In the genomic region with DNA sequence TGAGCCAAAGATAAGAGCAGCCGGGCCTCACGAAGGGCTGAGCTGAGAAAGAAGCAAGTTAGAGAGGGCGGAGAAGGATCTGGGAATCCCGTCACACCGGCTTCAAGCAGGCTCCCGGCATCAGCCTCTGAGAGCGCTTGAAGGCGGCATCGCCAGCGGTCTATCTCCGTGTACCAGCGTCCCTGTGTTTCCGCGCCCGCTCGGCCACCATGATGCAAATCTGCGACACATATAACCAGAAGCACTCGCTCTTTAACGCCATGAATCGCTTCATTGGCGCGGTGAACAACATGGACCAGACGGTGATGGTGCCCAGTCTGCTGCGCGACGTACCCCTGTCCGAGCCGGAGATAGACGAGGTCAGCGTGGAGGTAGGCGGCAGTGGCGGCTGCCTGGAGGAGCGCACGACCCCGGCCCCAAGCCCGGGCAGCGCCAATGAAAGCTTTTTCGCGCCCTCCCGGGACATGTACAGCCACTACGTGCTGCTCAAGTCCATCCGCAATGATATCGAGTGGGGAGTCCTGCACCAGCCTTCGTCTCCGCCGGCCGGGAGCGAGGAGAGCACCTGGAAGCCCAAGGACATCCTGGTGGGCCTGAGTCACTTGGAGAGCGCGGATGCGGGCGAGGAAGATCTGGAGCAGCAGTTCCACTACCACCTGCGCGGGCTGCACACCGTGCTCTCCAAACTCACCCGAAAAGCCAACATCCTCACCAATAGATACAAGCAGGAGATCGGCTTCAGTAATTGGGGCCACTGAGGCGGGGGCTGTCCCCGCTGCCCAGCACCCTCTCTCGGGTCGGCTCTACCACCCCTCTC, we compare ENCODE assay signal across 8 mouse cellular contexts. TPM values are rescaled to one million over a fixed set of nuclear protein-coding genes. Genes with fewer than 3 reads are reported as not detected.
DNase-seq lines count a peak whose midpoint lies in the region; ATAC-seq lines count a peak whose summit lies in the region.

No protein-coding gene starts in this region.

- no peaks in the 10 kb centered on the region for H3K9me3 ChIP-seq in embryonic facial prominence, embryonic 10.5 days
- H3K9me3 ChIP-seq in heart, embryonic 13.5 days = no peaks in the 10 kb centered on the region
- H3K9me3 ChIP-seq in liver, embryonic 15.5 days (replicated peaks) = no peaks in the 10 kb centered on the region

- 0 out of 2 replicates have a peak, but pooled peaks cover 21% of the 10 kb centered on the region for H3K4me1 ChIP-seq in embryonic facial prominence, embryonic 10.5 days
- peaks cover 30% of the 10 kb centered on the region for H3K4me1 ChIP-seq in heart, embryonic 13.5 days
- H3K4me1 ChIP-seq in liver, embryonic 15.5 days (replicated peaks) = peaks cover 38% of the 10 kb centered on the region

- H3K4me2 ChIP-seq in heart, embryonic 13.5 days = peak overlapping the region; percentile 77
- H3K4me2 ChIP-seq in liver, embryonic 15.5 days = peak overlapping the region; percentile 75

- 15% methylated on average over 61 of the region's 61 CpGs for WGBS in embryonic facial prominence, embryonic 10.5 days
- 9% methylated on average over 61 of the region's 61 CpGs for WGBS in heart, embryonic 13.5 days
- 13% methylated on average over 61 of the region's 61 CpGs for WGBS in liver, embryonic 15.5 days (ENCODE audit: insufficient replicate concordance)

- H3K27ac ChIP-seq in embryonic facial prominence, embryonic 10.5 days (replicated peaks) = peak overlapping the region; percentile 84
- H3K27ac ChIP-seq in heart, embryonic 13.5 days (replicated peaks) = peak overlapping the region; percentile 84
- peak overlapping the region; percentile 91 for H3K27ac ChIP-seq in liver, embryonic 15.5 days (replicated peaks)

- no peak for ATAC-seq in heart, embryonic 13.5 days (ENCODE audit: extremely low read depth, insufficient number of reproducible peaks, low FRiP score, low TSS enrichment)
- ATAC-seq in liver, embryonic 15.5 days (ENCODE audit: insufficient read depth) = peak; percentile 5

- H3K4me3 ChIP-seq in embryonic facial prominence, embryonic 10.5 days = peak overlapping the region; percentile 65
- H3K4me3 ChIP-seq in heart, embryonic 13.5 days = peak overlapping the region; percentile 65
- H3K4me3 ChIP-seq in liver, embryonic 15.5 days (replicated peaks) = peak overlapping the region; percentile 72

- peak; percentile 54 for DNase-seq in 3T3-L1 (ENCODE audit: low read depth, low spot score)
- peak; percentile 4 for DNase-seq in T-cell, adult 2 months (ENCODE audit: low spot score)
- peak; percentile 41 for DNase-seq in embryonic facial prominence, embryonic 10.5 days (ENCODE audit: low spot score)
- peak; percentile 18 for DNase-seq in kidney, postnatal 14 days
- DNase-seq in right cerebral cortex, adult 2 months (ENCODE audit: low spot score in 2 of 2) = peak; percentile 31 to 53
- DNase-seq in urinary bladder, postnatal 36 days (ENCODE audit: low spot score in 2 of 2) = peak; percentile 4 to 22

- peak overlapping the region; percentile 86 for H3K9ac ChIP-seq in heart, embryonic 13.5 days
- H3K9ac ChIP-seq in liver, embryonic 15.5 days = peak overlapping the region; percentile 76

- H3K27me3 ChIP-seq in embryonic facial prominence, embryonic 10.5 days (replicated peaks; ENCODE audit: low read depth, poor library complexity, severe bottlenecking) = peaks cover 31% of the 10 kb centered on the region
- H3K27me3 ChIP-seq in heart, embryonic 13.5 days (replicated peaks) = no peaks in the 10 kb centered on the region; the same call in 1 of the 2 replicates
- H3K27me3 ChIP-seq in liver, embryonic 15.5 days = no peaks in the 10 kb centered on the region

- no peaks in the 10 kb centered on the region for H3K36me3 ChIP-seq in embryonic facial prominence, embryonic 10.5 days (replicated peaks)
- H3K36me3 ChIP-seq in heart, embryonic 13.5 days = no peaks in the 10 kb centered on the region
- no peaks in the 10 kb centered on the region for H3K36me3 ChIP-seq in liver, embryonic 15.5 days (replicated peaks)

RNA-seq across cellular contexts. Expression of a gene that starts 3.4 kb away (rescaled TPM):
- 30.2 and 31.9 TPM in 2 replicates for polyA plus RNA-seq in embryonic facial prominence, embryonic 10.5 days (2016; fragmentation: Nextera tagmentation; extraction: Ambion mirVana)
- polyA plus RNA-seq in heart, embryonic 13.5 days (2015; fragmentation: Nextera tagmentation; extraction: Ambion mirVana) = 28.0 and 28.9 TPM in 2 replicates
- 41.0 and 41.4 TPM in 2 replicates for polyA plus RNA-seq in liver, embryonic 15.5 days (2015; fragmentation: Nextera tagmentation; extraction: Ambion mirVana)

Comparison
In these comparisons a context has a peak if more than half of its experiments do, and no peak if none do; other contexts are left out.
1. DNase-seq: peak in every context shown above with its lines; median percentile 54 in 3T3-L1; 42 in right cerebral cortex, adult 2 months; 41 in embryonic facial prominence, embryonic 10.5 days; 18 in kidney, postnatal 14 days; 13 in urinary bladder, postnatal 36 days; 4 in T-cell, adult 2 months.